Mouse (Mus musculus): ENCODE measurements around the gene Capn3. TPM values are rescaled to one million over a fixed set of nuclear protein-coding genes. Genes with fewer than 3 reads are reported as not detected.
A peak's percentile ranks its signal among the peaks of the same experiment; 100 is the strongest.

Gene Capn3
- polyA plus RNA-seq, 1 experiment from 2014 or later, result 0.42 TPM

- no peak for ATAC-seq (ENCODE audit: insufficient number of reproducible peaks, insufficient read depth, low FRiP score, low read depth)
- no peak overlapping the region for H3K27ac ChIP-seq (ENCODE audit: low read length)
- peaks cover 81% of the 10 kb centered on the region for H3K36me3 ChIP-seq (ENCODE audit: control insufficient read depth, insufficient read depth, low read length)
- no peak overlapping the region for H3K9ac ChIP-seq (replicated peaks; ENCODE audit: low read depth, low read length)
- H3K9me3 ChIP-seq (ENCODE audit: control insufficient read depth, low read depth, low read length), result no peaks in the 10 kb centered on the region
- no peak overlapping the region for H3K4me2 ChIP-seq (replicated peaks; ENCODE audit: low read depth, low read length)
- H3K27me3 ChIP-seq (ENCODE audit: control insufficient read depth, insufficient read depth, low read length), result no peaks in the 10 kb centered on the region
- no peak overlapping the region for H3K4me3 ChIP-seq (ENCODE audit: low read depth, low read length)
- WGBS, result 87% methylated on average over 5 of the region's 5 CpGs
- no peaks in the 10 kb centered on the region for H3K4me1 ChIP-seq (ENCODE audit: control insufficient read depth, insufficient read depth, low read length)
These were observed 62.9 kb downstream of the Capn3 start for GRCm38 (mm10) chr2:120518547-120519210.

- WGBS, result 88% methylated on average over 5 of the region's 5 CpGs
- peaks cover 74% of the 10 kb centered on the region for H3K36me3 ChIP-seq (ENCODE audit: control insufficient read depth, insufficient read depth, low read length)
- no peaks in the 10 kb centered on the region for H3K27me3 ChIP-seq (ENCODE audit: control insufficient read depth, insufficient read depth, low read length)
- no peak overlapping the region for H3K4me3 ChIP-seq (ENCODE audit: low read depth, low read length)
- no peaks in the 10 kb centered on the region for H3K9me3 ChIP-seq (ENCODE audit: control insufficient read depth, low read depth, low read length)
- no peak overlapping the region for H3K4me2 ChIP-seq (replicated peaks; ENCODE audit: low read depth, low read length)
- H3K9ac ChIP-seq (replicated peaks; ENCODE audit: low read depth, low read length), result no peak overlapping the region
- H3K4me1 ChIP-seq (ENCODE audit: control insufficient read depth, insufficient read depth, low read length), result no peaks in the 10 kb centered on the region
- no peak overlapping the region for H3K27ac ChIP-seq (ENCODE audit: low read length)
- ATAC-seq (ENCODE audit: insufficient number of reproducible peaks, insufficient read depth, low FRiP score, low read depth), result no peak
These were observed 71.0 kb downstream of the Capn3 start for GRCm38 (mm10) chr2:120526771-120527170.

- Histone ChIP-seq H3K36me3 (ENCODE audit: control insufficient read depth, insufficient read depth, low read length) (peaks cover 73% of the 10 kb centered on the region), H3K4me2 (replicated peaks; ENCODE audit: low read depth, low read length) (no peak overlapping the region), H3K9me3 (ENCODE audit: control insufficient read depth, low read depth, low read length) (no peaks in the 10 kb centered on the region), H3K27me3 (ENCODE audit: control insufficient read depth, insufficient read depth, low read length) (no peaks in the 10 kb centered on the region), H3K4me1 (ENCODE audit: control insufficient read depth, insufficient read depth, low read length) (no peaks in the 10 kb centered on the region), H3K9ac (replicated peaks; ENCODE audit: low read depth, low read length) (no peak overlapping the region), H3K4me3 (ENCODE audit: low read depth, low read length) (no peak overlapping the region), H3K27ac (ENCODE audit: low read length) (no peak overlapping the region)
- no peak for ATAC-seq (ENCODE audit: insufficient number of reproducible peaks, insufficient read depth, low FRiP score, low read depth)
These were observed 73.7 kb downstream of the Capn3 start for GRCm38 (mm10) chr2:120529531-120529930.

GRCm38 (mm10) chr2:120531223-120531622 lies 75.4 kb downstream of the Capn3 start:
- Histone ChIP-seq H3K27me3 (ENCODE audit: control insufficient read depth, insufficient read depth, low read length) (no peaks in the 10 kb centered on the region), H3K4me1 (ENCODE audit: control insufficient read depth, insufficient read depth, low read length) (no peaks in the 10 kb centered on the region), H3K9me3 (ENCODE audit: control insufficient read depth, low read depth, low read length) (no peaks in the 10 kb centered on the region), H3K9ac (replicated peaks; ENCODE audit: low read depth, low read length) (no peak overlapping the region), H3K4me2 (replicated peaks; ENCODE audit: low read depth, low read length) (no peak overlapping the region), H3K36me3 (ENCODE audit: control insufficient read depth, insufficient read depth, low read length) (peaks cover 70% of the 10 kb centered on the region), H3K27ac (ENCODE audit: low read length) (no peak overlapping the region), H3K4me3 (ENCODE audit: low read depth, low read length) (no peak overlapping the region)
- ATAC-seq (ENCODE audit: insufficient number of reproducible peaks, insufficient read depth, low FRiP score, low read depth), result no peak
- 96% methylated on average over 4 of the region's 4 CpGs for WGBS

GRCm38 (mm10) chr2:120539333-120539732 lies 83.5 kb downstream of the Capn3 start:
- no peak overlapping the region for H3K9ac ChIP-seq (replicated peaks; ENCODE audit: low read depth, low read length)
- 46% methylated on average over 3 of the region's 3 CpGs for WGBS
- peak overlapping the region; percentile 17; the same call in 1 of the 2 replicates for H3K4me2 ChIP-seq (replicated peaks; ENCODE audit: low read depth, low read length)
- H3K9me3 ChIP-seq (ENCODE audit: control insufficient read depth, low read depth, low read length), result no peaks in the 10 kb centered on the region
- H3K4me3 ChIP-seq (ENCODE audit: low read depth, low read length), result no peak overlapping the region
- H3K27me3 ChIP-seq (ENCODE audit: control insufficient read depth, insufficient read depth, low read length), result no peaks in the 10 kb centered on the region
- no peak for ATAC-seq (ENCODE audit: insufficient number of reproducible peaks, insufficient read depth, low FRiP score, low read depth)
- H3K36me3 ChIP-seq (ENCODE audit: control insufficient read depth, insufficient read depth, low read length), result peaks cover 10% of the 10 kb centered on the region
- peak overlapping the region; percentile 73 for H3K27ac ChIP-seq (ENCODE audit: low read length)
- H3K4me1 ChIP-seq (ENCODE audit: control insufficient read depth, insufficient read depth, low read length), result peaks cover 11% of the 10 kb centered on the region

- H3K27me3 ChIP-seq (ENCODE audit: control insufficient read depth, insufficient read depth, low read length), result no peaks in the 10 kb centered on the region
- 7% methylated on average over 1 of the region's 1 CpGs for WGBS
- peak overlapping the region; percentile 17; the same call in 1 of the 2 replicates for H3K4me2 ChIP-seq (replicated peaks; ENCODE audit: low read depth, low read length)
- H3K36me3 ChIP-seq (ENCODE audit: control insufficient read depth, insufficient read depth, low read length), result peaks cover 7% of the 10 kb centered on the region
- H3K9me3 ChIP-seq (ENCODE audit: control insufficient read depth, low read depth, low read length), result no peaks in the 10 kb centered on the region
- H3K4me1 ChIP-seq (ENCODE audit: control insufficient read depth, insufficient read depth, low read length), result peaks cover 11% of the 10 kb centered on the region
- no peak overlapping the region for H3K9ac ChIP-seq (replicated peaks; ENCODE audit: low read depth, low read length)
- peak; percentile 91 for ATAC-seq (ENCODE audit: insufficient number of reproducible peaks, insufficient read depth, low FRiP score, low read depth)
- no peak overlapping the region for H3K4me3 ChIP-seq (ENCODE audit: low read depth, low read length)
- peak overlapping the region; percentile 73; the same call in 1 of the 2 replicates for H3K27ac ChIP-seq (ENCODE audit: low read length)
These were observed 84.0 kb downstream of the Capn3 start for GRCm38 (mm10) chr2:120539778-120540208.

GRCm38 (mm10) chr2:120544732-120545131 lies 88.9 kb downstream of the Capn3 start:
- H3K9me3 ChIP-seq (ENCODE audit: control insufficient read depth, low read depth, low read length), result no peaks in the 10 kb centered on the region
- ATAC-seq (ENCODE audit: insufficient number of reproducible peaks, insufficient read depth, low FRiP score, low read depth), result no peak
- H3K9ac ChIP-seq (replicated peaks; ENCODE audit: low read depth, low read length), result no peak overlapping the region
- WGBS, result 94% methylated on average over 2 of the region's 2 CpGs
- H3K4me2 ChIP-seq (replicated peaks; ENCODE audit: low read depth, low read length), result no peak overlapping the region
- no peaks in the 10 kb centered on the region for H3K27me3 ChIP-seq (ENCODE audit: control insufficient read depth, insufficient read depth, low read length)
- H3K36me3 ChIP-seq (ENCODE audit: control insufficient read depth, insufficient read depth, low read length), result peaks cover 10% of the 10 kb centered on the region
- H3K27ac ChIP-seq (ENCODE audit: low read length), result no peak overlapping the region
- H3K4me1 ChIP-seq (ENCODE audit: control insufficient read depth, insufficient read depth, low read length), result 0 out of 2 replicates have a peak, but pooled peaks cover 2% of the 10 kb centered on the region
- no peak overlapping the region for H3K4me3 ChIP-seq (ENCODE audit: low read depth, low read length)
